Mouse (Mus musculus) embryonic fibroblast, embryonic 13.5 days (primary cell): Measurements from ENCODE around the gene Dpf3. TPM values are rescaled to one million over a fixed set of nuclear protein-coding genes. Genes with fewer than 3 reads are reported as not detected.

Source experiments
- H3K27ac ChIP-seq: 2 replicates; pipeline ENCODE4 v1.5.1; 2012; ENCODE audit warnings: low read length, control low read depth, inconsistent platforms; ENCODE audit not compliant: insufficient read depth
- H3K4me1 ChIP-seq: 2 replicates; pipeline ENCODE4 v1.6.1; 2011; ENCODE audit warnings: low read length; ENCODE audit not compliant: control insufficient read depth, insufficient read depth
- H3K4me3 ChIP-seq: 2 replicates; pipeline ENCODE4 v1.5.1; 2011; ENCODE audit warnings: mild to moderate bottlenecking, control low read depth, low read length; ENCODE audit not compliant: insufficient read depth
- CTCF ChIP-seq: IDR thresholded peaks from 2 replicates; pipeline ENCODE4 v1.5.1; 2011; ENCODE audit warnings: mild to moderate bottlenecking, control low read depth, low read length, moderate library complexity, borderline replicate concordance; ENCODE audit not compliant: insufficient read depth
- POLR2A ChIP-seq: IDR thresholded peaks from 2 replicates; pipeline ENCODE4 v1.6.1; 2011; ENCODE audit warnings: low read depth, mild to moderate bottlenecking, control low read depth, low read length, moderate library complexity
- polyA plus RNA-seq: library from polyadenylated mRNA; stranded (reverse); fragments of >200 nt; gene quantifications from 2 replicates; pipeline ENCODE4 v1.2.4, GENCODE M21; 2011; ENCODE audit warnings: low read depth; ENCODE audit not compliant: missing spikeins, insufficient read length

Dpf3 gene
- polyA plus RNA-seq, 1 experiment: not detected

DNA sequence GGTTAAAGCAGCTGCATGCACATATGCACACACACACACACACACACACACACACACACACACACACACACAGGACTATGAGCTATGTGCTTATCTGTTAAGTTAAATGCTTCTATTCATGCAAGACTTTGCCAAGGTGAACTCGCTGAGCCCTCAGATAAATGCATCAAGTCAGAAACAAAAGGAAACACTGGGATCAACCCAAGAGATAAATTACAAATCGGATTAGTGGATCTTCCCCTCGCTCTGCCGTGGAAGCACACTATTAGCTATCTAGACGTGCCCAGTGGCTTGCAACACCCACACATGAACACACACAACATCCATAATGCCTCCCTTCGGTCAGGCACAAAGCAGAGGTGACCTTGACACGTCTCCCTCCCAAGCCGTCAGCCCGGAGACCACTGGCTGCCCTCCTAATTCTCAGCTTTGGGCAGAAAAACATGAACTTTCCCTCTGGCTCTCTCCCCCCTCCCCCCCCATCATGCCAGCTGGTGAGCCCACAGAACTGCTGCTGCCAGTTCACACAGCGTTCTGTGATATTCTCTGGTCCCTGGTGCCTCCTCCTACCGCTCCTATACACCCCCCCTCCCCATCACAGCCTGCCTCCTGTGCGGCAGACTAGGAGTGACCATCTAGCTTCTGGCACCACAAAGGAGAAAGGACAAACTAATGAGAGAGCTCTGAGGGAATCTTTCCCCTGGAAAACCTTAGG is 317.9 kb downstream of the Dpf3 start:
- TF ChIP-seq CTCF (no peak), POLR2A (no peak)
- Histone ChIP-seq H3K4me1 (no peaks in the 10 kb centered on the region), H3K4me3 (no peak overlapping the region), H3K27ac (no peak overlapping the region)

DNA sequence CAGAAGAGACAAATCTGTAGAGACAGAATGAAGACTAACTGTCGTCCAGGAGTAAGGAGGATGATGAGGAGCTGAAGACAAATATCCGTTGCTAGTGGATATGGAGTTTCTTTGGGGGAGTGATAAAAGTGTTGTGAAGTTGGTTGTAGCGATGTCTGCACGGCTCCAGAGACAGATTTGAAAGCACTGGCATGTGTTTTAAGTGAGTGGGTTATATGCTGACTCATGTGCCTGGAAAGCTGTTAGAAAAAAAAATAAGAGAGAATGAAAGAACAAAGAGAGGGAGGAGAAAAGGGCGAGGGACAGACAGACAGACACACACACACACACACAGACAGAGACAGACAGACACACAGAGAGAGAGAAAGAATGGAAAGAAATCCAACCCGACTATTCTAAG is 319.2 kb downstream of the Dpf3 start:
- TF ChIP-seq CTCF (no peak), POLR2A (no peak)
- H3K4me1 ChIP-seq: no peaks in the 10 kb centered on the region
- no peak overlapping the region for H3K27ac ChIP-seq
- no peak overlapping the region for H3K4me3 ChIP-seq

DNA sequence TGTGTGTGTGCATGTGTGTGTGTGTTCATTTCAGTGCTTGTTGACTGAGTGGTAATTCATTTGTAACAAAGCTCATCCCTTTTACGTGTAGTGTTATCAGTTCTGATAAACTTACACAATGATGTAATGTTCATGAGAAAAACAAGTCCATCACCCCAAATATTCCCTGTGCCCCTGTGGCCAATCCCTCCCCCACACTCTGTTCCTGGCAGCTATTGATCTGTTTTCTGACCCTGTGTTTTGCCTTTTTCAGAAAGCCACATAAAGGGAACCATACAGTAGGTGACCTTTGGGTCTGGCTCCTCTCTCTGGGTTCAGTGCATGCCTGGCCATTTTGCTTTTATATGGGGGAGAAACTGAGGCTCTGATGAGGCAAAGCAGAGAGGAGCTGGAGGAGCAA is 322.5 kb downstream of the Dpf3 start:
- H3K27ac ChIP-seq: no peak overlapping the region
- no peaks in the 10 kb centered on the region for H3K4me1 ChIP-seq
- TF ChIP-seq POLR2A (no peak), CTCF (no peak)
- H3K4me3 ChIP-seq: no peak overlapping the region

Other genes with a start within 250 kb of the Dpf3 start
- 19.9 and 21.6 TPM in 2 replicates for gene Dcaf4, start 32.8 kb upstream of the Dpf3 start, polyA plus RNA-seq
- gene Zfyve1, start 109.5 kb upstream of the Dpf3 start, polyA plus RNA-seq: 26.7 and 31.1 TPM in 2 replicates
- gene Rbm25, start 143.5 kb upstream of the Dpf3 start, polyA plus RNA-seq: 149 and 152 TPM in 2 replicates
- gene Psen1, start 200.4 kb upstream of the Dpf3 start, polyA plus RNA-seq: 58.7 and 62.1 TPM in 2 replicates